Mouse (Mus musculus) limb, embryonic 12.5 days (tissue): ENCODE measurements around the gene Cct6b. TPM values are rescaled to one million over a fixed set of nuclear protein-coding genes. Genes with fewer than 3 reads are reported as not detected.
"Not testable (repeated sequence)": the region's sequence is repeated elsewhere in the genome, so short reads cannot be mapped to it uniquely, and the experiment has no call there.

Experiments used
- ATAC-seq: fragments of 200-750 bp; cut with Nextera tagmentation; 2 replicates; pipeline ENCODE4 v1.8.0; 2017; ENCODE audit warnings: low read depth, moderate TSS enrichment; ENCODE audit not compliant: insufficient number of reproducible peaks, insufficient read depth, low FRiP score, low TSS enrichment
- H3K27ac ChIP-seq: fragments of 300-500 bp; sonication (generic); 2 replicates; pipeline ENCODE4 v1.5.1; 2016; ENCODE audit warnings: mild to moderate bottlenecking, moderate library complexity
- H3K27me3 ChIP-seq: fragments of 300-500 bp; sonication (generic); 2 replicates; pipeline ENCODE4 v1.6.1; 2016; ENCODE audit warnings: mild to moderate bottlenecking, moderate library complexity
- H3K36me3 ChIP-seq: fragments of 300-500 bp; sonication (generic); 2 replicates; pipeline ENCODE4 v1.6.1; 2016; ENCODE audit warnings: mild to moderate bottlenecking, moderate library complexity
- H3K4me1 ChIP-seq: fragments of 300-500 bp; sonication (generic); replicated peaks from 2 replicates; pipeline ENCODE4 v1.6.1; 2016
- H3K4me2 ChIP-seq: fragments of 300-500 bp; sonication (generic); 2 replicates; pipeline ENCODE4 v1.6.1; 2016; ENCODE audit warnings: mild to moderate bottlenecking, moderate library complexity
- H3K4me3 ChIP-seq: fragments of 300-500 bp; sonication (generic); replicated peaks from 2 replicates; pipeline ENCODE4 v1.5.1; 2016; ENCODE audit warnings: mild to moderate bottlenecking
- H3K9ac ChIP-seq: fragments of 300-500 bp; sonication (generic); replicated peaks from 2 replicates; pipeline ENCODE4 v1.6.1; 2016; ENCODE audit warnings: mild to moderate bottlenecking, moderate library complexity
- H3K9me3 ChIP-seq: fragments of 300-500 bp; sonication (generic); 2 replicates; pipeline ENCODE4 v1.6.1; 2016; ENCODE audit warnings: mild to moderate bottlenecking, moderate library complexity
- WGBS: fragments of 180-500 bp; shearing (Covaris S2); methylation state at CpG from one replicate; pipeline ENCODE4 v1.1.7; 2016; 5-methylcytosine and 5-hydroxymethylcytosine counted together
- polyA plus RNA-seq: library from polyadenylated mRNA; unstranded; fragments of >200 nt; fragmentation: Nextera tagmentation; extraction: Ambion mirVana; gene quantifications from 2 replicates; pipeline ENCODE4 v1.2.1, GENCODE M21; 2016

Gene Cct6b
- polyA plus RNA-seq, 1 experiment from 2014 or later = 0.53 TPM

DNA sequence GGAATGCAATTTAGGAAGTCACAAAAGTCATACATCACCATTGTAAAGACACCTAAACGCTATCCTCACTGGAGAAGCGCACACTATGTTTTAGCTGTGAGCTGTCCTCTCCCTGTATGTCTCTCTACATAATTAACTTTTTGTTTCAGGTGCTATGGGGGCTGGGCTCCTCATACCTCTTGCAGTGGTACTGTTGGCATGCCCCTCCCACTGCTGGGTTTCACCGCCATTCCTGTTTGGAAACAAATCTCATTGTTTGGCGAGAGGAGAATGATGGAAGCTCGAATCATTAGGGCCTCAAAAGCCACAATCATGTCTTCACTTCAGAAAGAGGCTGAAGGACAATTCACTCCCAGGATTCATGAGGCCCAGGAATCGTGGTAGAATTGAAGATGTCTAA is 59.0 kb downstream of the Cct6b start:
- no peaks in the 10 kb centered on the region for H3K9me3 ChIP-seq
- peaks cover 22% of the 10 kb centered on the region; the same call in 1 of the 2 replicates for H3K27me3 ChIP-seq
- WGBS = 69% methylated on average over 6 of the region's 6 CpGs
- H3K4me1 ChIP-seq = 0 out of 2 replicates have a peak, but pooled peaks cover 4% of the 10 kb centered on the region
- no peaks in the 10 kb centered on the region for H3K36me3 ChIP-seq
- H3K27ac ChIP-seq = no peak overlapping the region
- ATAC-seq = no peak
- H3K4me2 ChIP-seq = no peak overlapping the region
- no peak overlapping the region for H3K4me3 ChIP-seq
- H3K9ac ChIP-seq = no peak overlapping the region

DNA sequence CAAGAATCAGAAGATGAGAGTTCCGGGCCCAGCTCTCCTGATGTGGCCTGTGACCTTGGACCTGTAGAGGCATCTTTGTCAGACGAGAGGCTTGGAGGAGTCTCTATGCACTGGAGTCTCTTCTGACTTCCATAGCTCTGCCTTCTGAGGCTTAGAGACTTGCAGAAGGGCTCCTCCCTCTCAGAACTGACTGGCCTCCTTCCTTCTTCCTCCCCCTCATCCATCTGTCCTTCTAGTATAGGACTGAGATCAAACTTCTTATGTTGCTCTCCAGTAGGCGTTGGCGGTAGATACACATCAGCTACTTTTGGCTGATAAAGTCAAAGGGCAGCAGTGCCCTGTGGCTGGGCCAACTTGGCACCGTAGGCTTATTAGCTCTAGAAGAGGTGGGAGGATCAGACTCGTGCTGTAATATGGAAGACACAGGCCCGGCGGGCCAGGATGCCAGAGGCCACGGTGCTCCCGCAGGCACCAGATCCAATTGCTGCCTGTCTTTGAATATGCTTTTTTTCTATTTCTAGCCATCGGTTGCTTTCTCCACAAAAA is 64.2 kb downstream of the Cct6b start:
- WGBS = 84% methylated on average over 11 of the region's 11 CpGs
- peaks cover 13% of the 10 kb centered on the region; the same call in 1 of the 2 replicates for H3K27me3 ChIP-seq
- ATAC-seq = no peak
- H3K4me3 ChIP-seq = no peak overlapping the region
- H3K9ac ChIP-seq = no peak overlapping the region
- H3K9me3 ChIP-seq = no peaks in the 10 kb centered on the region
- H3K4me1 ChIP-seq = 0 out of 2 replicates have a peak, but pooled peaks cover 4% of the 10 kb centered on the region
- H3K4me2 ChIP-seq = no peak overlapping the region
- no peak overlapping the region for H3K27ac ChIP-seq
- no peaks in the 10 kb centered on the region for H3K36me3 ChIP-seq

DNA sequence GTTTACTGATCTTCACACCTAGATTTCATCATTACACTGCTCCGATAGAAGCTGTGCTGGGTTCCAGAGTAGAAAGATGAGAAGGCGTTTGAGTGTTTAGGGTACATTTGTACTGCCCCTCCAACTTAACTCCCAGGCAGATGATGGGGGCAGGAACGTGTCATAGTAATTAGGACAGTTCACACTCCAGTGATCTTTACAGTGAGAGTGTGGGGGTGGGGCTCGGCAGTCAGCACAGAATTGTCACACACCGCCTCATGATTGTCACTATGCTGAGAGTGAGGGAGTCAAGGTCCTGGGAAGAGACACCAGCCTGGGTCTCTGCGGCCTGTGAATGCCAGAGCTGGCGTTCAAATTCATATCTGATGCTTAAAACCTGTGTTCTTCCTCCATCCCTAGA is 68.2 kb downstream of the Cct6b start:
- no peak overlapping the region for H3K27ac ChIP-seq
- WGBS = 43% methylated on average over 7 of the region's 7 CpGs
- H3K27me3 ChIP-seq = peaks cover 3% of the 10 kb centered on the region; the same call in 1 of the 2 replicates
- H3K4me2 ChIP-seq = no peak overlapping the region
- no peaks in the 10 kb centered on the region for H3K4me1 ChIP-seq
- no peak for ATAC-seq
- H3K9ac ChIP-seq = no peak overlapping the region
- no peak overlapping the region for H3K4me3 ChIP-seq
- H3K36me3 ChIP-seq = no peaks in the 10 kb centered on the region
- H3K9me3 ChIP-seq = no peaks in the 10 kb centered on the region

DNA sequence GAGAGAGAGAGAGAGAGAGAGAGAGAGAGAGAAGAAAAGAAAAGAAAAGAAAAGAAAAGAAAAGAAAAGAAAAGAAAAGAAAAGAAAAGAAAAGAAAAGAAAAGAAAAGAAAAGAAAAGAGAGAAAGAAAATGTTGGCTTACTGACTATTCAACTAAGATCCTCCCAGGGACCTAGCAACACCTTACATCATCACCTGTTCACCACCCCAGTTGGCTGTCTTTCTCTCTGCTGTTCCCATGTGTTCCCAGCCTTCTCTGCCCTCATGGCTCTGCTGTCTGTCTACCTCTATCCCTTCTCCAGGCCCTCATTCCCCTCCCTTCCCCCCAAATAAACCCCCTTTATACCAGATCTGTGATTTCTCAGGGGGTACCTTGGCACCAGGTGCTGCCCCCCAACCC is 69.2 kb downstream of the Cct6b start:
- ATAC-seq, H3K36me3 ChIP-seq, H3K4me3 ChIP-seq, H3K27me3 ChIP-seq, H3K27ac ChIP-seq, H3K4me2 ChIP-seq, H3K9ac ChIP-seq, H3K9me3 ChIP-seq, H3K4me1 ChIP-seq: not testable (repeated sequence)

DNA sequence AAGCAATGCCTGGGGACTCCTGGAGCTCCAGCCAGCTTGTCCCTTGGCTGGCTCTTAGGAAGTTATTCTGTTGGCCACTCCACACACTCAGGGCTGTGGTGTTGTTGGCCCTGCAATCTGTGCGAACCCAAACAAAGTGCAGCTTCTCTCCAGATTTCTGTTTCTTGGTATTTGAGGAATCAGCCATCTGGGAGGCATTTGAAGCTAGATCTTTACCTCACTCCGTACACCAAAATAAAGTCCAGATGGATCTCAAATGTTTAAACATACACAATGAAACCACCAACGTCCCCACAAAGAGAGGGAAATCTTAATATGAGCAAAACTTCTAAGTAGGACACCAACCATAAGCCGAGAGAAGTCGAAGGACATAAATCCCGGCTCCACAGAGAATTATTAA is 71.5 kb downstream of the Cct6b start:
- H3K4me3 ChIP-seq = no peak overlapping the region
- H3K4me2 ChIP-seq = no peak overlapping the region
- no peaks in the 10 kb centered on the region for H3K4me1 ChIP-seq
- H3K36me3 ChIP-seq = no peaks in the 10 kb centered on the region
- H3K27ac ChIP-seq = peak overlapping the region; percentile 68; the same call in 1 of the 2 replicates
- ATAC-seq = no peak
- WGBS = 54% methylated on average over 6 of the region's 6 CpGs
- no peaks in the 10 kb centered on the region for H3K9me3 ChIP-seq
- peaks cover 3% of the 10 kb centered on the region; the same call in 1 of the 2 replicates for H3K27me3 ChIP-seq
- H3K9ac ChIP-seq = no peak overlapping the region

DNA sequence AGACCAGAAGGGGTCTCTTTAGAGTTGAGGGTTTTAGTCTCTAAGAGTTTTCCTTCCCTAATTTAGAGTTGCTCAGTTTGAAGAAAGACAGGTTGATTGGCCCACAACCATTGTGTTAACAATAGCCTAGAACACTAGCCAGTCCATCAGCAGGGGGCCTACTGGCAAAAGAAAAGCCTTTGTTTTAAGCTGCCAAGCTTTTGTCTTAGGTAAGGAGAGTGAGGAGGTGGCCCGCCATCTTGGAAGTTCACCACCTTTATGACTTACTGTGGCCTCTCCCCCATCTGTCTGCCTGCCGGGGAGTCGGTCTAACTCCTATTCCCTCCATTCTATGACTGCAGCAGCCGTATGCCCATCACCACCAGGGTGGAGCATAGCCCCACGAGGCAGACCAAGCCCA is 73.6 kb downstream of the Cct6b start:
- H3K27ac ChIP-seq = no peak overlapping the region
- H3K36me3 ChIP-seq = no peaks in the 10 kb centered on the region
- H3K4me1 ChIP-seq = no peaks in the 10 kb centered on the region
- H3K27me3 ChIP-seq = peaks cover 3% of the 10 kb centered on the region; the same call in 1 of the 2 replicates
- 70% methylated on average over 5 of the region's 5 CpGs for WGBS
- no peaks in the 10 kb centered on the region for H3K9me3 ChIP-seq
- H3K9ac ChIP-seq = no peak overlapping the region
- H3K4me2 ChIP-seq = no peak overlapping the region
- ATAC-seq = no peak
- no peak overlapping the region for H3K4me3 ChIP-seq

DNA sequence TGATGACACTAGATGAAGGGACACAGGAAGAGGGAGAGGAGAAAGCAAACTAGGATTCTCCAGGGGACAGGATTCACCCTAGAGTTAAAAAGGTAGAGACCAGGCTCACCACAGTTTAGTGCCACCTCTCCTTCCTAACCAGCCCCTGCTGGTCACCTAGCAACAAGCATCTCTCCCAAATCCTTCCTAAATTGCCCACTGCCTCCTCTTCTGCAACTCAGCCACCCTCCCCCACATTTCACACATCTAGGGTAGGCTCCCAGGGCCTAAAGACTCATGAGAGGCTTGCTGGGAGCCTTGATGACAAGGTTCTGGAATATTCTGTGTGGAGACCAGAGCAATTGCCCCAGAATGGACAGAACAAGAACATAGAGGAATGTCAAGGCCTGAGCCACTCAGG is 76.5 kb downstream of the Cct6b start:
- Histone ChIP-seq H3K27ac (no peak overlapping the region), H3K9me3 (no peaks in the 10 kb centered on the region), H3K4me2 (no peak overlapping the region), H3K4me1 (no peaks in the 10 kb centered on the region), H3K36me3 (no peaks in the 10 kb centered on the region), H3K9ac (no peak overlapping the region), H3K4me3 (no peak overlapping the region), H3K27me3 (peaks cover 22% of the 10 kb centered on the region)
- no peak for ATAC-seq

DNA sequence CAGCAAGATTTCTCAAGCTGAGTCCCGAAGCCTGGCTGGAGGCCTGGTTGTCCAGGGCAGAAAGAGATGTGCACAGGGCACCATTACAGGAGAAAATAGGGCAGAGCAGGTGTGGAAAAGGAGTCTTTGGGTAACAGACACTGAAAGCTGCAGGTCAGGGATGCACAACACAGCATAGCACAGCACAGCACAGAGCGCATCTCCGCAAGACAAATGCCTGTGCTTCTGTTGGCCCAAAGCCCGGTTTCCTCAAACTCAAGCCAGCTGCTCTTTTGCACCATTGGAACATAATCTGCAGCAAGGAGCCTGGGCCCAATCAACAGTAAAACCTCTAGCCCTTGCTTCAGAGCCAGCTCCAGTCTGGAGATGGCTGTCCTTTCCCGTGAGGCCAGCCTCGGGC is 79.4 kb downstream of the Cct6b start:
- no peak overlapping the region for H3K4me2 ChIP-seq
- no peak for ATAC-seq
- WGBS = 77% methylated on average over 6 of the region's 6 CpGs
- no peak overlapping the region for H3K4me3 ChIP-seq
- H3K4me1 ChIP-seq = no peaks in the 10 kb centered on the region
- H3K27me3 ChIP-seq = peaks cover 30% of the 10 kb centered on the region
- H3K27ac ChIP-seq = no peak overlapping the region
- H3K9me3 ChIP-seq = no peaks in the 10 kb centered on the region
- H3K36me3 ChIP-seq = no peaks in the 10 kb centered on the region
- no peak overlapping the region for H3K9ac ChIP-seq

DNA sequence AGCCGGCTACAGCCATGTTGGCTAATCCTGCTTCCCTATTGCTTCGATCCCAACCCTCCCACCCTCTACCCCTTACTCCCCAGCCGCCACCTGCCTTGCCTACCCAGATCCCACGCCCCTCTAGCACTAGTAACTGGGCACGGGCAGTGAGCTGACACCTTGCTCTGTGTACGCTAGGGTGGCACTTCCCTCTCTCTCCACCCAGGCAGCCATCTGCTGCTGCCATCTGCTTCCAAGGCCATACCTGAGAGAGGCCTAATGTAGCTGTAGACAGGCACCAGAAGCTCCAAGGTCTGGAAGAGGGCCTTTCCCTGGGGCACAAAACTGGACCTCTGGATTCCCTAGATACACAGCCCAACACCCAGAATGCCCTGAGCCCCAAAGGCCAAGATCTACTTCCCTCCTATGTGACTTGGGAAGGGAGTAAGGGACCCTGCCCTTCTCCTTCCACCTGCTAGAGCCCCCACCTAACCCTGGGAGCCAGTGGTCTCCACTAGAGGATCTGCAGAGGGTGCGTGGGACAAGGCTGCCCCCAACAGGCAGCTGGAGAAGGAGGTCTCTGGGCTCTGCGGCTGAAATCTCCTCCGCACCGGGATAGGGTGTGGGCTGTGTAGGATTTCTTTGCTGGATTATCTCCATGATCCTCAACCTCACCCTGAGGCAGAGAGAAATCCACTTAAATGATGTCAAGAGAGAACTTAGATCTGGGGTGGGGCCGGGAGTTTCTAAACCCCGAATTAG is 80.2 kb downstream of the Cct6b start:
- peaks cover 30% of the 10 kb centered on the region for H3K27me3 ChIP-seq
- 51% methylated on average over 12 of the region's 12 CpGs for WGBS
- no peaks in the 10 kb centered on the region for H3K36me3 ChIP-seq
- H3K4me2 ChIP-seq = no peak overlapping the region
- H3K4me1 ChIP-seq = no peaks in the 10 kb centered on the region
- ATAC-seq = no peak
- H3K9ac ChIP-seq = no peak overlapping the region
- no peak overlapping the region for H3K27ac ChIP-seq
- H3K4me3 ChIP-seq = no peak overlapping the region
- H3K9me3 ChIP-seq = no peaks in the 10 kb centered on the region

DNA sequence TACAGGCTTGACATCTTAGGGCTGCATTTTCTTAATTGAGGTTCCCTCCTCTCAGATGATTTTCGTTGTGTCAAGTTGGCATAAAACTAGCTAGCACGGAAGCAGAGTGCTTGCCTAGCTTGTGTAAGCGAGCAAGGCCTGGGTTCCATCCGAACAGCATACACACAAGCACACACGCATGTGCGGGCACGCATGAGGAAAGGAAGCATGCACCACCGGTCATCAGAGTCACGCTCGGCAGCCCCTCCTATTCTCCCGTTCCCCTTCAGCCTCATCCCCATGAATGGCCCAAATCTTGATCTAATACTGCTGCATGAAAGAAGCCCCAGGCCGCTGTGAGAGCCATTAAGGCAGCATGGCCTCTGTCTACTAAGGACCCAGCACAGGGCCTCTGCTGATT is 85.6 kb downstream of the Cct6b start:
- Histone ChIP-seq H3K27me3 (peaks cover 15% of the 10 kb centered on the region), H3K27ac (no peak overlapping the region), H3K4me1 (no peaks in the 10 kb centered on the region), H3K9me3 (no peaks in the 10 kb centered on the region), H3K4me3 (no peak overlapping the region), H3K9ac (no peak overlapping the region), H3K36me3 (no peaks in the 10 kb centered on the region), H3K4me2 (no peak overlapping the region)
- 78% methylated on average over 12 of the region's 12 CpGs for WGBS
- ATAC-seq = no peak
